Mouse (Mus musculus) adrenal gland, adult 2 months (tissue): Measurements from ENCODE around the gene P2rx7. TPM values are rescaled to one million over a fixed set of nuclear protein-coding genes. Genes with fewer than 3 reads are reported as not detected.

Experiments
- DNase-seq: peaks from one replicate; pipeline ENCODE4 v3.0.0; 2021
- long read RNA-seq: library from polyadenylated mRNA; stranded (forward); transcript quantifications from one replicate; pipeline ENCODE4 v2.0.0, GENCODE M21; 2021
- polyA plus RNA-seq: library from polyadenylated mRNA; depleted of rRNA; stranded (reverse); fragments of >200 nt; gene quantifications from 2 replicates; pipeline ENCODE4 v1.2.3, GENCODE M21; 2012; rRNA removed
- total RNA-seq, 2 experiments: library from RNA; stranded (reverse); gene quantifications; 2 replicates each; pipeline ENCODE4 v1.2.3; 2021

P2rx7 gene
- total RNA-seq (1 to 10 TPM; 3.0 to 3.3 TPM), polyA plus RNA-seq (3.1 and 5.3 TPM in 2 replicates)
- long read RNA-seq, full-length matches to known transcripts, result 1 of 1 reads
- long read RNA-seq, partial matches to known transcripts, result 0 of 1 reads
- long read RNA-seq, other reads (novel, unspliced or antisense), result 0 of 1 reads

GRCm38 (mm10) chr5:122643701-122644100, at the start of gene P2rx7:
Gene P2rx7, plus strand, starts transcription at chr5:122643911.
- peak; percentile 53 for DNase-seq

GRCm38 (mm10) chr5:122595470-122595869, 48.2 kb upstream of the P2rx7 start:
- no peak for DNase-seq

GRCm38 (mm10) chr5:122602233-122602632, 41.5 kb upstream of the P2rx7 start:
- DNase-seq, result peak; percentile 39

- DNase-seq, result no peak
Observed at GRCm38 (mm10) chr5:122604894-122605293, 38.8 kb upstream of the P2rx7 start.

- DNase-seq, result no peak
Observed at GRCm38 (mm10) chr5:122611651-122612050, 32.1 kb upstream of the P2rx7 start.

GRCm38 (mm10) chr5:122613908-122614732, 29.6 kb upstream of the P2rx7 start, which contains the start of gene Ift81:
Gene Ift81, minus strand, starts transcription at chr5:122614518.
- peak; percentile 95 for DNase-seq

- DNase-seq, result no peak
Observed at GRCm38 (mm10) chr5:122617718-122618117, 26.0 kb upstream of the P2rx7 start.

GRCm38 (mm10) chr5:122619686-122620296, 23.9 kb upstream of the P2rx7 start:
- no peak for DNase-seq

GRCm38 (mm10) chr5:122621376-122621886, 22.3 kb upstream of the P2rx7 start:
- peak; percentile 46 for DNase-seq

- DNase-seq, result peak; percentile 19
Observed at GRCm38 (mm10) chr5:122622526-122622925, 21.2 kb upstream of the P2rx7 start.

GRCm38 (mm10) chr5:122623861-122624260, 19.9 kb upstream of the P2rx7 start:
- no peak for DNase-seq

GRCm38 (mm10) chr5:122624952-122625479, 18.7 kb upstream of the P2rx7 start:
- DNase-seq, result no peak

GRCm38 (mm10) chr5:122625565-122626252, 18.0 kb upstream of the P2rx7 start:
- no peak for DNase-seq

GRCm38 (mm10) chr5:122627243-122627642, 16.5 kb upstream of the P2rx7 start:
- peak; percentile 87 for DNase-seq

- DNase-seq, result no peak
Observed at GRCm38 (mm10) chr5:122635228-122635627, 8.5 kb upstream of the P2rx7 start.

GRCm38 (mm10) chr5:122636308-122636707, 7.4 kb upstream of the P2rx7 start:
- DNase-seq, result no peak

- DNase-seq, result peak; percentile 15
Observed at GRCm38 (mm10) chr5:122636958-122637357, 6.8 kb upstream of the P2rx7 start.

- no peak for DNase-seq
Observed at GRCm38 (mm10) chr5:122638296-122638695, 5.4 kb upstream of the P2rx7 start.

- DNase-seq, result no peak
Observed at GRCm38 (mm10) chr5:122639517-122639916, 4.2 kb upstream of the P2rx7 start.

- no peak for DNase-seq
Observed at GRCm38 (mm10) chr5:122639986-122640385, 3.7 kb upstream of the P2rx7 start.

- DNase-seq, result peak; percentile 29
Observed at GRCm38 (mm10) chr5:122644111-122644607, 448 bp downstream of the P2rx7 start.

GRCm38 (mm10) chr5:122645290-122645689, 1.6 kb downstream of the P2rx7 start:
- DNase-seq, result no peak
